Mouse (Mus musculus): ENCODE results near the gene Ryr2. TPM values are rescaled to one million over a fixed set of nuclear protein-coding genes. Genes with fewer than 3 reads are reported as not detected.
"Not testable (repeated sequence)": the region's sequence is repeated elsewhere in the genome, so short reads cannot be mapped to it uniquely, and the experiment has no call there.

Gene Ryr2
- total RNA-seq, 2 experiments from 2014 or later = not detected

- no peak for ATAC-seq (ENCODE audit: poor library complexity, severe bottlenecking)
These were observed 215.0 kb downstream of the Ryr2 start for GRCm38 (mm10) chr13:11891739-11892138.

GRCm38 (mm10) chr13:11891115-11891514 is 215.6 kb downstream of the Ryr2 start:
- ATAC-seq (ENCODE audit: poor library complexity, severe bottlenecking) = no peak

DNA sequence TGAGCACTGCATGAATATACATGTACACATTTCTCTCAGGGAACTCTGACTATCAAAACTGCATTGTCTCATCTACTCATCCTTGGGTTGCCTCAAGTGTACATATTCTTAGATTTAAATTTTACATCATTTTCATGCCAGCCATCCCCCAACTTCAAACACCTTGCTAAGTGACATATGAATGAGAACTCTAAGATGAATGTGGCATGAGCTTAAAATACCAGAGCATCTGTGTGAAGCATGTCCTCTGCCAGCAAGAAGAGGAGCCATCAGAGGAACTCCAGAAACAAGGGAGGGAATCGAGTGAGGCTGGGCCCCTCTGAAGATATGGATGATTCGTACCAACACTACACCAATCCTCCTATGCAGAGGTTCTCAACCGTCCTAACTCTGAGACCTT is 222.6 kb downstream of the Ryr2 start:
- no peak for ATAC-seq (ENCODE audit: poor library complexity, severe bottlenecking)

DNA sequence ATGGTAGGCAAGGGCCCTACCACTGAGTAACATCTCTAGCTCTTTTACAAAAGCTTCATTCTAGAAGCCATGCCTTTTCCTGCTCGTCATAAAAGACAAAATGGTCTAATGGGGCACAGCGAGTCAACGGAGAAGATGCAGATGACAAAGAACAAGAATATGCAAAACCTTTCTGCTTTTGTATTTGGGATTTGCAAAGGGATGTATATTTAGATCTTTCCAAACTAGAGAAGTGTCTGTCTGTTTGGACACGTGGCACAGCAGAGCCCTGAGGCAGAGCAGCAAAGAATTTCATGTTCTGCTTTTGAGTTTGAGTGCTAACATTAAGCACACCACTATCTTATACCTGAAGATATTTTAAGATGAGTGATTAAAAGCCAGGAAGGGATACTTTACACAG is 224.4 kb downstream of the Ryr2 start:
- ATAC-seq (ENCODE audit: poor library complexity, severe bottlenecking) = no peak

DNA sequence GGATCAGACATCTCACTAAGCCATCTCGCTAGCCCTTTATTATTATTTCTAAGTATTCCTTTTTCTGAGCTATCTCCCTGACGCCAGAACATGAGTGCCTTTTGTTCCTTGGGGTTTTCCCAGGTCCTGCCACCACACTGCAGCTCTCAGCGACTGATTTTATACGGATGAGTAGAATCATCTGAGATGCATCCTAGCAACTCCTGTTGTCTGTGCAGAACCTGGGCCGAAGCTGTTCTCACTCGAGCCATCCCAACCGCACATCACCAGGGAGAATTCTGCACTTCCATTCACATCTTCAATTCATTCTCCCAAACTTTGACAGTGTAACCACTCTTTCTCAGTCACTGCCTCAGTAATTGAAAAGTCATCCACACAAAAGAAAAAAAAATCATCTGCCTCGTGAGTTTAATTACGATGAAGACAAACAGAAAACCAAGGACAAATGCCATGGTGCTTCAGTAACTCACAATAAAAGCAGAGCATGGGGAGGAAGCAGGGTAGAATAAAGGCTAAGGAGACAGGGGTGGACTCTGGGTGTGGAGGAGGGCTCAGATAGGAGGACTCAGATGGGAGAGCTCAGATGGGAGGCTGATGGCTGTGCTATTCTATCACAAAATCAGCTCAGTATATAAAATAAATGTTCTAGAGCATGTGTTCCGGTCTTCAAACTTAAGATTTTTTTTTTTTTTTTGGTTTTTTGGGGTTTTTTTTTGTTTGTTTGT is 226.1 kb downstream of the Ryr2 start:
- ATAC-seq (ENCODE audit: poor library complexity, severe bottlenecking) = no peak

GRCm38 (mm10) chr13:11879037-11879436 is 227.7 kb downstream of the Ryr2 start:
- ATAC-seq (ENCODE audit: poor library complexity, severe bottlenecking) = no peak

DNA sequence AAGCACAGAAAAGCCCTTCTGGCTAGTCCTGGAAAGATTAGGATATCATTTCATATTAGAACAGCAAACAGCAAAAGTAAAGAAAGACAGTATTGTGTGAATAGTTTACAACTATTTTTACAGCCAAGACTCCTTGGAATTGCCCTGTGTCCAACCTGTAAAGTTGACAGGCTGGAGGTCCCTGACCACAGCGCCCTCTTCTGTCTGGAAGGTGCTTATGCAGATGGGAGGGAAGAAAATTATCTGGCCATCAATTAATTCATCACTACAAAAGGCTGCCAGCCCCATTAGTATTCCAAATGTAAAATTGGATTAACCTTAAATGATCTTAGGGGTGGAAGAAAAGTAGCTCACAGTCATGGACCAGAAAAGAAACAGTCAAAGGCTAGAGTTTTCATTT is 231.9 kb downstream of the Ryr2 start:
- ATAC-seq (ENCODE audit: poor library complexity, severe bottlenecking) = no peak

- no peak for ATAC-seq (ENCODE audit: poor library complexity, severe bottlenecking)
These were observed 236.8 kb downstream of the Ryr2 start for GRCm38 (mm10) chr13:11869971-11870370.

GRCm38 (mm10) chr13:11869486-11869885 is 237.3 kb downstream of the Ryr2 start:
- no peak for ATAC-seq (ENCODE audit: poor library complexity, severe bottlenecking)

DNA sequence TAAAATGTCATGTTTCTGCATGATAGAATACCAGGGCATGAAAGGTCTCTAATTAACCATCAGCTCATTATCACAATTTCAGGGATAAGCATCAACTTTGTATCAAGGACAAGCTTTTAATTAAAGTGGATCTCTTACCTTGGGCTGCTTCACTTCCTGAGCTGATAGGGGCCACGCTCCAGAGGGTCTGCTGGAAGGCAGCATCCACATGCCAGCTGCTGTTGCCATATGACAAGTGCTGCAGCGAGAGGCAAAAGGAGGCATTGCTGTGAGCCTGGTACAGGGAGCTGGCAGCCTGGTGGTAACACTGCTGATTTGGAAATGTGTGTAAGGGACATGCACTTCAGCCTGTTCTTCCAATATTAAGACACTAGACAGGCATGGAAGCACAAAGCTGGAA is 237.8 kb downstream of the Ryr2 start:
- no peak for ATAC-seq (ENCODE audit: poor library complexity, severe bottlenecking)

GRCm38 (mm10) chr13:11868056-11868455 is 238.7 kb downstream of the Ryr2 start:
- no peak for ATAC-seq (ENCODE audit: poor library complexity, severe bottlenecking)

DNA sequence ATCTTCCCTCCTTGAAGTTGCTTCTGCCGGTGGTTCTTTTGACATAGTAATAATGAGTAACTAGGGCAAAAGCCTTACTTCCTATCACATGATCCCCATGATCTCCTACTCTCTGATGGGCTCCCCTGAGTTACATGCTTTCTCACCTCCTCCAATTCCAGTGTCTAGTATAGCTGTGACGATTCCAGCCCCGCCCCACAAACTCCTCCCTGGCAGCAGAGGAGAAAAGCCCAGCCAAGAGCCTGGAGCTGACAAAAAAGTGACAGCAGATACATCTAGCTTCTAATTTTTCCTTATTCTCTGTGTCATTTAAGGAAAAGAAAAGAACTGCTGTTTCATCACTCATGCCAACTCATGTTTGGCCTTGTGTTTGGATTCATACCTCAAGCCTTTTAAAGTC is 241.5 kb downstream of the Ryr2 start:
- ATAC-seq (ENCODE audit: poor library complexity, severe bottlenecking) = no peak

DNA sequence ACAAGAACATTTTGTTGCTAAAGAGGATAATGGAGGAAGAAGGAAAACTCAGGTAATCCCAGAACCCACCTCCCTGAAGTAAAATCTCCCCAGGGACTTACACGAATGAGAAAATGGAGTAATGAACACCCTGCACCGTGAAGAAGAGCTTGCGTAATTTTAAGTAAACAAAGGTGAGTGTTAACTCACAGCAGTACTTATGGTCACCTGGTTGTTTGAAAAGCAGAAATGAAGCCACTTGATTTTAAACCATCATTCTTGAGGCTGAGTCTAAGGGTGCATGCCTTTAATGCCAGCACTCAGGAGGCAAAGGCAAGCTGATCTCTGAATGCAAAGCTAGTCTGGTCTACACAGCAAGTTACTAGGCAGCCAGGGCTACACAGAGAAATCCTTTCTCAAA is 255.1 kb downstream of the Ryr2 start:
- ATAC-seq (ENCODE audit: poor library complexity, severe bottlenecking) = no peak

DNA sequence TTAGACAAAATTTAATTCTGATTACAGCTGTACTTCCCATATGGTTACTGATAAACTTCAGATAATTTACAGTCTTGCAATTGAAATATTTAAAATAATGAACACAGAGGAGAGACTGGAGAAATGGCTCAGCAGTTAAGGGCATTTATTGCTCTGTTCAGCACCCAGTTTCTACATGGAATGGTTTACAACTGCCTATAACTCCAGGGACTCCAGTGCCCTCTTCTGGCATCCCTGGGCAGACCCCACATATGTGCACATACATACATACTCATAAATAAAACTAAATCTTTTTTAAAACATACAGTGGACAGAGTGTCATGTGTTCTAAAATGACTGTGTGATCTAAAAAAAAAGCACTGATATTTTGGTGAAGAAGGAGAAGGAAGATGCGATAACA is 262.9 kb downstream of the Ryr2 start:
- no peak for ATAC-seq (ENCODE audit: poor library complexity, severe bottlenecking)

DNA sequence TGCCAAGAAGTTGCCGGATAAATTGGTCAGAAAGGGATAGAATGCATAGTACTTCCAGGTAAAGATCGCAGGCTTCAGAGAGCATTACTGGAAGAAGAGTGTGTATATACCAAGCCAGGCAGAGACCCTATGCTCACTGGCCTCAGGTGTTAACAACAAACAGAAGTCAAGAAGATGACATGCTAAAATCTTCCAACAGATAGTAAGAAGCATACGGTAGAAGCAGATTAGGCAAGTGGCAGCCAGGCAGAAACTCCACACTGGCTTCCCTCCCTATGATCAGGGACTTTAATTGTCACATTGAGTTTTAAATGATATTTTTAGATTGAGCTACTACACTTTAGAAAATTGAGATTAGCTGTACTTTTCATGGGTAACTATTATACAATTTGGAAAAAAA is 268.9 kb downstream of the Ryr2 start:
- no peak for ATAC-seq (ENCODE audit: poor library complexity, severe bottlenecking)

GRCm38 (mm10) chr13:11837152-11837551 is 269.6 kb downstream of the Ryr2 start:
- ATAC-seq (ENCODE audit: poor library complexity, severe bottlenecking) = no peak

GRCm38 (mm10) chr13:11836304-11837078 is 270.3 kb downstream of the Ryr2 start:
- ATAC-seq (ENCODE audit: poor library complexity, severe bottlenecking) = no peak

- ATAC-seq (ENCODE audit: poor library complexity, severe bottlenecking) = no peak
These were observed 275.5 kb downstream of the Ryr2 start for GRCm38 (mm10) chr13:11831210-11831609.

DNA sequence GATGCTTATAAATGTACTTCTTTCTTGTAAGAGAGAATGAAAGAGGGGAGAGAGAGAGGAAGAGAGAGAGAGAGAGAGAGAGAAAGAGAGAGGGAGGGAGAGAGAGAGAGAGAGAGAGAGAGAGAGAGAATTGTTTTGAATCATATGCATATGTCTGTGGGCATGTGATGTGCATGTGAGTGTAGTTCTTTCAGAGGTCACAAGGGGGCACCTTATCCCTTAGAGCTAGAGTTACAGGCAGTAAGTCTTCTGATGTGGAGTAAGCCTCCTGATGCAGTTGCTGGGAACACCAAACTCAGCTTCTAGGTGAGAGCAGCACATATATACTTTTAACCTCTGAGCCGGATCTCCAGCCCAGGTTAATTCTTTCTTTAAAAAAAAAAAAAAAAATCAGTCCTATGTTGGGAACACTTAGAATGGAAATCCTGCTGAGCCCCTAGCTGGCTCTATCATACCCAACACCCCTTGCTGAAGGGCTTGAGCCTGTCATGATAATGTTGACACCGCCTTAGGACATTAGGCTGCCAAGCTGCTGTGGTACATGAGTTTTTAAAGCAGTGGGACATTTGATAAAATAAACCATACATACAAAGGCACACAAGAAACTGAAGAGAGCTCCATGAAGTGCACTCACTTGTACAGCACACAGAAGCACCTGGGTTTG is 281.1 kb downstream of the Ryr2 start:
- ATAC-seq (ENCODE audit: poor library complexity, severe bottlenecking) = no peak

- no peak for ATAC-seq (ENCODE audit: poor library complexity, severe bottlenecking)
These were observed 288.0 kb downstream of the Ryr2 start for GRCm38 (mm10) chr13:11818723-11819122.

- ATAC-seq (ENCODE audit: poor library complexity, severe bottlenecking) = not testable (repeated sequence)
These were observed 297.4 kb downstream of the Ryr2 start for GRCm38 (mm10) chr13:11809365-11809764.

DNA sequence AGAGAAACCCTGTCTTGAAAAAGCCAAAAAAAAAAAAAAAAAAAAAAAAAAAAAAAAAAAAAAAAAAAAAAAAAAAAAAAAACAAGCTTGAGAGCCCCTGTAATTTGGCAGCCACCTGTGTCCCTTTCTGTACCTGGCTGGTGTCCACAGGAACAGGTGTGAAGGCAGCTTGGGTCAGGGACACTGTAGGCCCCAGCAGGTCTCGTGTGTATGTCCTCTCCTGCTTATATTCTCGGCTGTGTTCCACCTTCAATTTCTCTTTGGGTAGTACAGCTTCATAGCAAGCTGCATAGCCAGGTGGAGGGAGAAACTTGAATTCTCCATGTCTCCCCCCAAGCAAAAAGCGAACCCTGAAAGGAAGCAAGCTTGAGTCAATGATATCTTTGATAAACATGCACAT is 314.2 kb downstream of the Ryr2 start:
- ATAC-seq (ENCODE audit: poor library complexity, severe bottlenecking) = no peak

Data from megakaryocyte, adult 5-6 weeks (primary cell).